Mouse (Mus musculus) heart, postnatal 25 days (tissue): ENCODE measurements around the gene Zc3h15. TPM values are rescaled to one million over a fixed set of nuclear protein-coding genes. Genes with fewer than 3 reads are reported as not detected.
"Not testable (repeated sequence)": the region's sequence is repeated elsewhere in the genome, so short reads cannot be mapped to it uniquely, and the experiment has no call there.

Experiments
- DNase-seq: peaks from one replicate; pipeline ENCODE4 v3.0.0; 2022; ENCODE audit warnings: low spot score
- intact Hi-C: fragments of 180-260 bp; cut with DNase I; formaldehyde crosslinking; loops from one replicate; pipeline ENCODE4 v1.15.1; 2025
- total RNA-seq, 2 experiments: library from RNA; stranded (reverse); gene quantifications; 2 replicates each; pipeline ENCODE4 v1.2.3; 2021

Zc3h15 gene
- total RNA-seq: 10 to 100 TPM; 48.8 to 52.3 TPM

GRCm38 (mm10) chr2:83644276-83645252 is at the start of gene Zc3h15:
Zc3h15 (plus strand) TSS chr2:83644435.
- DNase-seq: peak; percentile 86
- intact Hi-C loops: loop anchor here (1.0 to 10.0 kb wide), 3 partner anchors 78 to 780 kb away; partner anchors contain the start of genes Calcrl and Itgav

- intact Hi-C loops: no loop called here
- DNase-seq: no peak
These were observed 23.5 kb upstream of the Zc3h15 start for GRCm38 (mm10) chr2:83620558-83621367.

- intact Hi-C loops: no loop called here
- DNase-seq: no peak
These were observed 22.7 kb upstream of the Zc3h15 start for GRCm38 (mm10) chr2:83621511-83621910.

GRCm38 (mm10) chr2:83622792-83623191 is 21.4 kb upstream of the Zc3h15 start:
- intact Hi-C loops: no loop called here
- no peak for DNase-seq

- intact Hi-C loops: no loop called here
- no peak for DNase-seq
These were observed 20.2 kb upstream of the Zc3h15 start for GRCm38 (mm10) chr2:83624045-83624444.

GRCm38 (mm10) chr2:83625226-83626108 is 18.8 kb upstream of the Zc3h15 start:
- intact Hi-C loops: loop anchor here (1.0 kb wide), 1 partner anchor 146 kb away; no protein-coding TSS in a partner anchor
- peak; percentile 14 for DNase-seq

GRCm38 (mm10) chr2:83626881-83627280 is 17.4 kb upstream of the Zc3h15 start:
- intact Hi-C loops: no loop called here
- no peak for DNase-seq

GRCm38 (mm10) chr2:83627495-83627894 is 16.7 kb upstream of the Zc3h15 start:
- intact Hi-C loops: no loop called here
- no peak for DNase-seq

GRCm38 (mm10) chr2:83627932-83628331 is 16.3 kb upstream of the Zc3h15 start:
- intact Hi-C loops: no loop called here
- no peak for DNase-seq

GRCm38 (mm10) chr2:83641993-83642392 is 2.2 kb upstream of the Zc3h15 start:
- intact Hi-C loops: loop anchor here (5.0 to 10.0 kb wide), 2 partner anchors 80 to 783 kb away; partner anchors contain the start of genes Calcrl and Itgav
- DNase-seq: no peak

- intact Hi-C loops: loop anchor here (10.0 kb wide), 1 partner anchor 776 kb away; the partner anchor contains the start of gene Calcrl
- DNase-seq: no peak
These were observed 4.7 kb downstream of the Zc3h15 start for GRCm38 (mm10) chr2:83648916-83649315.

- DNase-seq: no peak
- intact Hi-C loops: no loop called here
These were observed 8.4 kb downstream of the Zc3h15 start for GRCm38 (mm10) chr2:83652606-83653005.

GRCm38 (mm10) chr2:83659279-83659678 is 15.0 kb downstream of the Zc3h15 start:
- intact Hi-C loops: no loop called here
- no peak for DNase-seq

- intact Hi-C loops: loop anchor here (2.0 kb wide), 1 partner anchor 111 kb away; no protein-coding TSS in a partner anchor
- DNase-seq: no peak
These were observed 15.9 kb downstream of the Zc3h15 start for GRCm38 (mm10) chr2:83660114-83660513.

- DNase-seq: no peak
- intact Hi-C loops: loop anchor here (2.0 kb wide), 1 partner anchor 109 kb away; no protein-coding TSS in a partner anchor
These were observed 17.1 kb downstream of the Zc3h15 start for GRCm38 (mm10) chr2:83661351-83661750.

- intact Hi-C loops, DNase-seq: not testable (repeated sequence)
These were observed 20.8 kb downstream of the Zc3h15 start for GRCm38 (mm10) chr2:83665051-83665450.

GRCm38 (mm10) chr2:83667430-83667829 is 23.2 kb downstream of the Zc3h15 start:
- DNase-seq: no peak

GRCm38 (mm10) chr2:83668052-83668451 is 23.8 kb downstream of the Zc3h15 start:
- intact Hi-C loops: no loop called here
- DNase-seq: no peak

More at GRCm38 (mm10) chr2:83667430-83667829, 23.2 kb downstream of the Zc3h15 start:
- intact Hi-C loops: no loop called here

GRCm38 (mm10) chr2:83669988-83670387 is 25.8 kb downstream of the Zc3h15 start:
- intact Hi-C loops: no loop called here
- no peak for DNase-seq
